Mouse (Mus musculus): ENCODE data around the gene Rara.

The Rara gene

GRCm38 (mm10) chr11:98953835-98954320 lies 26.3 kb downstream of the Rara start:
- no peak for DNase-seq

DNA sequence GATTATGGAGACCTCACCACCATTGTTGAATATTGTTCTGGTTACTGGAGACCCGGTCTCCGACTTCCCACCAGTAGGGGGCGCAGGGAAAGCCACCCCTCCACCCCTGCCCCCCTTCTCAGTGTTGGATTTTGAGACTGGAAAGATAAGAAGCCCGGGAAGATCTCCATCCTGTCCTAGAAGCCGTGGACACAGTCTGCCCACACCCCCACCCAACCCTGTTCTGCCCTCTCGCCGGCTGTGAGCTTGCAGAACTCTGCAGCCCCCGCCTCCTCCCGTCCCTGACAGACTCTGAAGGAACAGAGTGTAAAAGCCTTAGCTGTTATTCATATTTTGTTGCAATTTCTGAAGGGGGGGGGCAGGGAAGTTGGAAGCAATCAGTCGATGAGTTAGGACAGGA lies 26.8 kb downstream of the Rara start:
- peak; percentile 61 to 72 for DNase-seq

GRCm38 (mm10) chr11:98954801-98955706 lies 27.4 kb downstream of the Rara start:
- no peak for DNase-seq

DNA sequence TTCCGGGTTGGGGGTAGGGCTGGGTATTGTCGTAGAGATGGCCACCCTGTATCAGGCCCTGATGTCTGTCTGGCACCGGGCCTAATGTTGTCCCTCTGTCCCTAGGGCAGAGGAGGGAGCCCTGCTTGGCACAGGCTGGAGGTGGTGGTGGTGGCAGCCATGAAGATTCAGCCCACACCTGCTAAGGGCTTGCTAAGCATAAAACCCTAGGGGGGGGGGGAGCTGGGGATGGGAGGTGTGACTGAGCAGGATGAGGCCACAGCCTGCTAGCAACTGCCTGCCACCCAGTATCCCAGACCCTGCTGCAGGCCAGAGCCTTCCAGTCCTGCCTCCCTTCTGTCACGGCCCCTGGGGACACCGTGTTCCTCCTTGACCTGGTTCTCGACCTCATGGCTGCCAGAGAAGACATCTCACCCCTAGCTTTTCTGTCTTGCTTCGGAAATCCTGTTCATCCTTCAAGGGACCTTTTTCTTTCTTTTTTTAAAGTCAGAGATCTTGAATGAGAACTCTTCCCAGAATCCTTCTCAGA lies 28.2 kb downstream of the Rara start:
- DNase-seq, result no peak

DNA sequence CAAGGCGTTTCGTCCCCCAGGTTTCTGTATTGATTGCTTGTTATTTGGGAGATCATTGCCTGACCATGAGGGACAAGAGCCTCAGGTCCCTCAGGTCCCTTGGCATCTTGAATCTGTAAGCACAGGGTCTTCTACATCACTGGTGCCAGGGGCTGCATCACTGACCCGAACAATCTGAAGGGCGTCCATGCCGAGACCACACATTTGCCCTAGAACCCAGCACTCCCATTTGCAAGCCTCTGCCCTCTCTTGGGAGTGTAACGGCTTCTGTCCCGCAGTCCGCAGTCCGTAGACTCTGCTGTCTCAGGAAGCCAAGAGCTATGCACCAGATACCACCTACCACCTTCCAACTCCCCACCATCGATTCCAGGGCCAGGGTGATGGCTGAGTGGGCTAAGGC lies 28.7 kb downstream of the Rara start:
- DNase-seq, result no peak

GRCm38 (mm10) chr11:98959437-98960312 lies 32.1 kb downstream of the Rara start:
- peak; percentile 51 to 57 for DNase-seq

GRCm38 (mm10) chr11:98960313-98960906 lies 32.8 kb downstream of the Rara start:
- no peak for DNase-seq

DNA sequence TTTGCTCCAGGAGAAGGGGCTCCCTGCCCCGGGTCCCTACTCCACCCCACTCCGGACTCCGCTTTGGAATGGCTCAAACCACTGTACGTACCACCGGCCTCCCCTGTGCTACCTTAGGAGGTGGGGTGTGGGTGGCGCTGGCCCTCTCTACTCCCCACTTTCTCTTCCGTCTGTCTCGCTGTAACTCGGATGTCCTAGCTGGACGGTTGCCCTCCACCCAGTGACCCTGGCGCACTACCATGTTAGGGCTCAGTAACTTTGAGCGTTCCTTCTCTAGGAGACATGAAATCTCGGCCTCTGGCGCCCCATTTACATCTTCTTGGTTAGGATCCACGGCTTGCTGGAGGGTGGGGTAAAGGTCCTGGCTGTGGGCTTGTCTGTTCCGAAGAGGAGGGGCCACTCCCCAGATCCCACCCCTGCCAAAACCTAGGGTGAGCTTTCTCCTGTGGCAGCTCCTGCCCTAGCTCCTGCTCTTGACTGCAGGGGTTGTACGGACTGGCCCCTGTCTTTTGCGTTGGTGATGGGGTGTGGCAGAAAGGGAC lies 33.5 kb downstream of the Rara start:
- DNase-seq, result no peak

- no peak for DNase-seq
Observed at GRCm38 (mm10) chr11:98961766-98962165, 34.1 kb downstream of the Rara start.

DNA sequence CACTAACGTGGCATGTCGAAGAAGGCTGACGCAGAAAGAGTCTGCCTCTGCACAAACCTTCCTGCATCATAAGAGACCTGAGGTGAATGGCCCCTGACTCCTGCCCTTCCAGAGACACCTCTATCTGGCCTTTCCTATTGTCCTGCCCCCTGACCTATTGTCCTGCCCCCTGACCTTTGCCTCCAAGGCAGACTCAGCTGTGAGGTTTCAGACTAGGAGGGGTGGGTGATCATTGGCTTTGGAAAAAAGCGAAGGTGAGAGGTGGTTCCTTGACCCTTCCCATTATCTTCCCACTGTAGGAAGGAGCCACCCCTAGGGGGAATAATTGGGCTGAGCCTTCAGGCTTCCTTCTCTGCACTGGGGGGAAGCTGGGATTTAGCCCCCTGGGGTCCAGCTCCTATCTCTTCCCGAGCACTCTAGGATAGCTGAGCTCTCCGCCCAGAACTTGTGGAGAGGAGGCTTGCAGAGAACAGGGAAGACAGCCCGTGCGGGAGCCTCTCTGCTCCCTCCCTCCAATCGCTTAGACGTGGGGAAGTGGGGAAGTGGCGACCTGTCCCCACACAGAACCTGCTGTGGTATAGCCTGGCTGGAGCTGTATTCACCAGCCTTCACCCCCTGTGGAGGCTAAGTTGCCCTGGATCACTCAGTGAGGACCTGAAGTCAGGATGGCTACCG lies 34.9 kb downstream of the Rara start:
- no peak for DNase-seq

DNA sequence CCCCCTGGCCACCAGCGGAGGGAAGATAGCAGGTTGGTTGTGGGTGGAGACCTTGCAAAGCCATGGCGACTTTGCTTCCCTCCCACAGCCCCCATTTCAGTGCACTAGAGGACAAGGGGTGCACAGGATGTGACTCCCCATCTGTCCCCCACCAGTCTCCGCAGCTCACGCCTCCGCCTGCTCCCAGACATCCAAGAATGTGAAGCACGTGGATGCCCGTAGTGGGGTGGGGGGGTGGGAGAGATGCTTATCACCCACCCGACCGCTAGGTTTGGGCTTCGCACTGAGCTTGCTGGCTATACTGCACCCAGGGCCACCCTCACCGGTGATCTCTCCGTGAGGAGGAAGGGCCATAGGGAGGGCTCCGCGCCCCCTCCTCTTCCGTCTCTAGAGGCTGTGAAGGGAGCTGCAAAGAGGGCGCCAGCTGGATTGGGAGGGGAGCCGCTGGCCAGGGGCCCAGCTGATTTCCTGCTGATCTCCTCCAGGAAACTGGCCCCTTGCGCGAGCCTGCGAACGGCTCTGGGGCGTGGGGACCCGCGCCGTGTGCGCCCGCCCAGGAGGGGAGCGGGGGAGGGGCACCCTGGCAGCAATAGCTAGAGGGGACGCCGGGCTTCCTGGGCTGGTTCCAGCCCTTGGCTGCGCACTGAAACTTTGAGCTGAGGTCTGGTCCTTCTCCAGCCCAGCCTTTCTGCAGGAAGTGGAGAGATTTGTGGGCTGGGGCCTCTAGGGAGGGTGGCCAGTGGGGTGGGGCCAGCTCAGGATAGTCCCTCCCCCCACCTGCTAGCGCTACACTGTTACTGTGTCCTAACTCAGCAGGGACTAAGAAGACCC lies 35.8 kb downstream of the Rara start:
- DNase-seq, result peak in 1 of 2 experiments; percentile 15

- DNase-seq, result no peak
Observed at GRCm38 (mm10) chr11:98964201-98964615, 36.6 kb downstream of the Rara start.

DNA sequence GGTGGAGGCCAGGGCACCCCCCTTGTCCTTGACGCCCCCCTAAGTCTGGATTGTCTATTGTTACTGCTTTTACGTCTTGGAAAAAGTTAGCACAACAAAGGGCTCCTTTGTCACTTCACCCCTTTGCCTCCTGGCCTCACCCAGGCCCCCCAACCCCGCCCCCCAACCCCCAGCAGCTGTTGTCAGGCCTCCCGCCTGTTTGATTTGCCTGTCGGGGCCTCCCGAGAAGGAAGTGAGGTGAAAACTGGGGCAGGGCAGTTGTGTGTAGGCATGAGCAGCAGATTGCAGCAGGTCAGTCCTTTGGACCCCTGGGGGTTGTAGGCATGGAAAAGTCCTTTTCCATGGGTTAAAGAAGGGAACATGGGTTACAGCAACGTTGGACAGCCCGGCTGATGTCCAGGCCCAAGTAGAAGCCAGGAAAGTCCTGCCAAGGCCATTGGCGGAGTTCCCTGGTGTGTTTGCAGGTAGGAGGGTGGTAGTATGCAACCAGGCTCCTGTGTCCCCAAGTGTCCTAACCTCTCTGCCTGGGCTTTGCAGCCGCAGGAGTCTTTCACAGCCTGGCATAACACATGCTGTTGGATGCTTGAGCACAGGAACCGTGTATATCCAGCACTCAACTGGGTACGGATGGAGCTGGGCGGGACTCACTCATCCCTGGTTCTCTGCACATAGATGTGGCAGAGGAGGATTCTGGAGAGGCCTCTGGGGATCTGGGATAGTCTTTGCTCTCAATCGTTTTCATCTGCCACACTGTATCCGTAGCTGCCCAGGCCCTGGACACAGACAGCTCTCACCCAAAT lies 37.2 kb downstream of the Rara start:
- DNase-seq, result peak; percentile 61 to 62

DNA sequence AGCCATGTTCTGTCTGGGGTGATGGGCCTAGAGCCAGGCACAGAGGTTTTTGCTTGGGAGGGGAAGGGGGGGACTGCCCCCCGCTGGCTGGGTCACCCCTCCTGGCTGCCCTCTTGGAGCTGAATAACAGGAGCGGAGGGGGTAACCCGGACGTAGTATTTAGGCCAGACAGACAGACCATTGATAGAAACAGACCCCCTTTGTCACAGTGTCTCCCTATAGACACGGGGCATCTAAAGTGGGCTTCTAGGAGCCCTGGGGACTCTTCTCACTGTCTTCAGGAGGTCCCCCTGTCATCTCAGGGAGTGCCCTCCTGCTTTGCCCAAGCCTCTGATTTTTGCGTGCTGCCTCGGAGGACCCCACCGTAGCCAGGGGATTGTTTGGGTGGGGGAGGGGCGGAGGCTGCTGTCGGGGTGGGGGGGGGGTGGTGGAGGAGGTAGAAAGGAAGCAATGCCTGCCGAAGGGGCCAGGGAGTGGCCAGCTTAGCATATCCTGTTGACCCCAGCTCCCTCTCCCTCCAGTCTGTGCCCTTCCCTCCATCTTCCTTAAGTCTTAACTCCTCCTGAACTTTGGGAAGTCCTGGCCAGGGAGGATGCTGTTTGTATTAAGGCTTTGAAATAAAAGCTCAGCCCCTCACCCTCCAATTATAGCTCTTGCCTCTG lies 37.9 kb downstream of the Rara start:
- no peak for DNase-seq

GRCm38 (mm10) chr11:98966499-98967141 lies 39.0 kb downstream of the Rara start:
- peak; percentile 73 to 77 for DNase-seq

- DNase-seq, result no peak
Observed at GRCm38 (mm10) chr11:98968079-98968478, 40.5 kb downstream of the Rara start.

DNA sequence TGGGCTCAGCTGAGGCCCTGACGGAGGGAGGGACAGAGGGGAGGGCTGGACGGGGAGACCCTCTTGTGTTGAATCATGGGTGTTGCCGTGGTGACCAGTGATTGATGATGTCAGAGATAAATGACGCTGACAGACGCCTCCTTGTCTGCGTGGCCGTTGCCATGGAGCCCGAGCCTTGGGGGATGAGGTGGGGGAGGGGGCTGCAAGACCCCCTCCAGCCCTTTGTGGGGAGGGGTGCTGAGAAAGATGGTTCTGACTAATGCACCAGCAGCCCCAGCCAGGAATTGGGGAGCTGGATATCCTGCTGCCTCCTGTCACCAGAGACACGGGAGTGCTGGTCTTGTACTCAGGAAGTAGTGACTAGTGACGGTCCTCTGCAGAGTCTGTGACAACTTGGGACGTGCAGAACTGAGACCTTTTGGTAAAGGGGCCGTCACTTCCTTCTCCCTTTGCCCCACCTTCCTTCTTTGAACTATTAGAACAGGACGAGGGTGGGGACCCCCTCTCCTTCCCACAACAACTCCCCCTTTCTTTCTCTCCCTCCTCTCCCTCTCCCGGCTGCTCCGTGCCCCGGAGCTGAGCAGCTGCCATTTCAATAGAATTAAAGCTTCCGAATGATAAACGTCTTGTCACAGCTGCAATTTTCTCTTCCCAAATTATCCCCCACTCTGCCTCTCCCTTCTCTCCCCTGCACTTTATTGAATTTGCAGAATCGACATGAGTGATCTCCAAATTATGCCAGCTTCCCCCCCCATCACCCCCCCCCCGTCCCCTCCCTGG lies 41.3 kb downstream of the Rara start:
- DNase-seq, result no peak

GRCm38 (mm10) chr11:98969496-98969927 lies 41.9 kb downstream of the Rara start:
- DNase-seq, result no peak
